Mouse (Mus musculus) heart, postnatal 0 days (tissue): ENCODE measurements around the gene Plcd4.

Experiments
- CTCF ChIP-seq: IDR thresholded peaks from 2 replicates; pipeline ENCODE4 v1.5.1; 2016; ENCODE audit warnings: antibody characterized with exemption, control low read depth, low read depth
- EP300 ChIP-seq: IDR thresholded peaks from 2 replicates; pipeline ENCODE4 v1.6.1; 2016; ENCODE audit warnings: antibody characterized with exemption, low read depth

DNA sequence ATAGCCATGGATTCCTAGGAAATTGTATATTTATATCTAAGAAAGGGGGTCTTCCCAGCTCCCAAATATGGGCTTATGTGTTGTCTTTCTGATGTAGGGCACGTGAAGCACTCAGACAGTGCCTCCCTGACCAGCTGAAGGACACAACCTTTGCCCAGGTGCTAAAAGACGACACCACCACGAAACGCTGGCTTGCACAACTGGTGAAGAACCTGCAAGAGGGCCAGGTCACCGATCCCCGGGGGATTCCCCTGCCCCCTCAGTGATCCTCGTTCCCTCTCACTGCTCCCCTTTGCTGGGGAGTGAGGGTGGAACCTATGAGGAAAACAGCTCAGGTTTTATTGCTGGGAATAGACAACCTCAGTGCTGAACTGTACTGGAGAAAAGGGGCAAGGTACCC is 14.1 kb upstream of the Plcd4 start:
- TF ChIP-seq EP300 (no peak), CTCF (no peak)
